Mouse (Mus musculus) G1E (cell line): ENCODE measurements at regions not wholly inside any gene's neighbourhood (a gene's known extent, or its start where the extent isn't known, plus 50 kb on each side); places are given as distances from the start of the nearest gene placed in this dataset.

Source experiments
- CTCF ChIP-seq: IDR thresholded peaks from 2 replicates; pipeline ENCODE4 v1.5.1; 2012; ENCODE audit warnings: low read depth, low read length, inconsistent platforms, mixed read lengths
- GATA1 ChIP-seq: IDR thresholded peaks from 2 replicates; pipeline ENCODE4 v1.6.1; 2012; ENCODE audit warnings: borderline replicate concordance, low read length, inconsistent platforms, mixed read lengths
- POLR2AphosphoS5 ChIP-seq: IDR thresholded peaks from 2 replicates; pipeline ENCODE4 v1.6.1; 2012; ENCODE audit warnings: low read depth, low read length, inconsistent platforms; ENCODE audit not compliant: insufficient replicate concordance
- TAL1 ChIP-seq: conservative IDR thresholded peaks from 2 replicates; pipeline ENCODE4 v1.6.1; 2012; ENCODE audit warnings: low read depth, low read length, inconsistent platforms, mixed read lengths

DNA sequence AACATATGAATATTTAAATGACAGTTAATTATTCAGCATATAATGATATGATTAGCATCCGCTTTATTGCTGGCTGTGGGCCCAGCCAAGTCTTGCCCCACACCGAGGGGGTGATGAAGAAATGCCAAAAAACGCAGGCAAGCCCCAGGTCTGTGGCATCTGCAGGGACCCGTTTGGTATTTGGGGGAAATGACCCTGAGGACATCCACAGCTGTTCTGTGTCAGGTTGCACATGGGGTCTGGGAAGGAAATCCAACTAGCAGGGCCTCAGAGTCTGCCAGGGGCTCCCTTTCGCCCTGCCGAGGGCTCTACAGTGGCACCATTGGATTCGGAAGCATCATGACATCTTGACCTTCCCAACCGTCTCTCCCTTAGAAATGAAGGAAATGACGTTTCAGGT lies 80.0 kb downstream of the 3100002H09Rik start:
- TF ChIP-seq CTCF (no peak), TAL1 (no peak), GATA1 (no peak), POLR2AphosphoS5 (no peak)
